Mouse (Mus musculus): ENCODE measurements around the gene Opa3. TPM values are rescaled to one million over a fixed set of nuclear protein-coding genes. Genes with fewer than 3 reads are reported as not detected.
A peak's percentile ranks its signal among the peaks of the same experiment; 100 is the strongest.
"Not testable (repeated sequence)": the region's sequence is repeated elsewhere in the genome, so short reads cannot be mapped to it uniquely, and the experiment has no call there.

Gene Opa3
- polyA plus RNA-seq, 1 experiment from 2014 or later = 41.8 TPM

GRCm38 (mm10) chr7:19271238-19272172 is 43.4 kb downstream of the Opa3 start, which contains the start of gene Vasp:
Gene Vasp, minus strand, starts transcription at chr7:19271817.
- Histone ChIP-seq H3K27ac (replicated peaks) (peak within 1 kb of the TSS; percentile 70), H3K4me2 (replicated peaks) (peak within 1 kb of the TSS; percentile 98), H3K9ac (replicated peaks) (peak within 1 kb of the TSS; percentile 84), H3K9me3 (no peaks in the 10 kb centered on the region), H3K4me3 (peak within 1 kb of the TSS; percentile 81), H3K27me3 (no peaks in the 10 kb centered on the region), H3K36me3 (no peaks in the 10 kb centered on the region), H3K4me1 (peaks cover 29% of the 10 kb centered on the region)
- under 1% methylated on average over 62 of the region's 62 CpGs for WGBS
- peak; percentile 63 for ATAC-seq (ENCODE audit: low FRiP score, low read depth)

DNA sequence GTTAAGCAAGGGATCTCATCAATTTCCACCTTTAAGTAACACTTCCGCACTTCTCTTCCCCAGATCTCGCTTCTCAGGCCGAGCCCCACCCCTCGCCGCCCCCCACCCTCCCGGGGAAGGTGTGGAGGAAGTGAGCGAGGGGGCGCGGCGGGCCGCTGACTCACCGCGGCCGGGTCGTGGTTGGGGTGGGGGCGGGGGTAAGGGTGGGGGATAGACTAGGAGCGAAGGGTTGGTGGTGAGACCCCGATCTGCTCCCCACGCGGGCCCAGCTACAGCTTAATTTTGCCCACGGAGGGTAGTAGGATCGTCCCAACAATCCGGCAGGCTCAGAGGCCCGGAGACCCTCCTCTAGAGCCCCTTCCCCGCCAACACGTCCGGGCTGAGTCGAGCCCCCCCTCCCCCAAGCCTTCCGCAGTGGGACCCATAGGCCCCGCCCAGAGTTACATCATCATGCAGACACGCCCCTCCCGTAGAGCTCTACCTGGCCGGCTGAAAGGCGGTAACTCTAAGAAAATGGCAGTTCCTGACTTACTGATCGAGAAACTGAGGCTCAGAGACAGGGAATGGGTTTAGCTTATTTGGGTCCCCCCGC is 44.1 kb downstream of the Opa3 start:
- Histone ChIP-seq H3K36me3 (no peaks in the 10 kb centered on the region), H3K27me3 (0 out of 2 replicates have a peak, but pooled peaks cover 5% of the 10 kb centered on the region), H3K27ac (replicated peaks) (peak overlapping the region; percentile 70), H3K4me2 (replicated peaks) (peak overlapping the region; percentile 98), H3K4me3 (peak overlapping the region; percentile 81), H3K9ac (replicated peaks) (peak overlapping the region; percentile 84), H3K9me3 (no peaks in the 10 kb centered on the region), H3K4me1 (peaks cover 26% of the 10 kb centered on the region)
- peak; percentile 79 for ATAC-seq (ENCODE audit: low FRiP score, low read depth)
- WGBS = 1% methylated on average over 34 of the region's 36 CpGs

GRCm38 (mm10) chr7:19276253-19276652 is 48.1 kb downstream of the Opa3 start:
- 52% methylated on average over 4 of the region's 4 CpGs for WGBS
- ATAC-seq (ENCODE audit: low FRiP score, low read depth) = no peak
- Histone ChIP-seq H3K27me3 (peaks cover 43% of the 10 kb centered on the region), H3K36me3 (no peaks in the 10 kb centered on the region), H3K9me3 (no peaks in the 10 kb centered on the region), H3K4me3 (no peak overlapping the region), H3K4me2 (replicated peaks) (no peak overlapping the region), H3K9ac (replicated peaks) (no peak overlapping the region), H3K27ac (replicated peaks) (no peak overlapping the region), H3K4me1 (peaks cover 11% of the 10 kb centered on the region; the same call in 1 of the 2 replicates)

GRCm38 (mm10) chr7:19279052-19279451 is 50.9 kb downstream of the Opa3 start:
- Histone ChIP-seq H3K9me3 (no peaks in the 10 kb centered on the region), H3K4me1 (peaks cover 20% of the 10 kb centered on the region), H3K27me3 (peaks cover 47% of the 10 kb centered on the region), H3K4me3 (peak overlapping the region; percentile 33), H3K36me3 (no peaks in the 10 kb centered on the region), H3K4me2 (replicated peaks) (peak overlapping the region; percentile 41), H3K9ac (replicated peaks) (no peak overlapping the region), H3K27ac (replicated peaks) (no peak overlapping the region)
- no peak for ATAC-seq (ENCODE audit: low FRiP score, low read depth)
- WGBS = 3% methylated on average over 34 of the region's 34 CpGs

DNA sequence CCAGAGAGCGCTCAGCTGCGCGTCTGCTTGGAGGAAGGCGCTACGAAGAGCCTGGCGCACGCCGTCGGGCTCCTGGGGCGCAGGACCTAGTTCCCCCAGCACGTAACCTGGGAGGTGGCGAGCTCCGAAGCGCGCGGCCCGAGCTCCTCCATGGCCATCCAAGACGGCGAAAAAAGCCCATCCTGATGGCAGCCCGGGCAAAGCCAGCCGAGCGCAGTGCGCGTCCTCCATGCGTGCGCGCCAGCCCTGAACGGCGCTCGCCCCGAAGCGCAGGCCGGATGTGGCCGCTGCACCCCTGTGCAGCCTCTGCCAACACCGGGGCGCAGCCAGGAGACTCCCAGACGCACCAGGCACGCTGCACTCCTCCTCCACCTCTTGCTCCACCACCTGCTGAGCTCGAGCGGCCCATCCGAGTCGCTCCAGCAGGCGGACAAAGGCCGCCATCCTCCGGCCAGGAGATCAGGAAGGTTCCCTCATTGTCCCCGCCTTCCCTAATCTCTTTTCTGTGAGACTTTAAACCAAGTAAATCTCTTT is 51.5 kb downstream of the Opa3 start, which contains the start of gene Ppm1n:
TSS of gene Ppm1n (minus strand) at position 484 of the 534 bp plus-strand sequence.
- Histone ChIP-seq H3K4me1 (peaks cover 21% of the 10 kb centered on the region), H3K4me3 (peak within 1 kb of the TSS; percentile 33), H3K36me3 (no peaks in the 10 kb centered on the region), H3K27ac (replicated peaks) (no peak within 1 kb of the TSS), H3K9me3 (no peaks in the 10 kb centered on the region), H3K27me3 (peaks cover 47% of the 10 kb centered on the region), H3K9ac (replicated peaks) (no peak within 1 kb of the TSS), H3K4me2 (replicated peaks) (peak within 1 kb of the TSS; percentile 41)
- under 1% methylated on average over 46 of the region's 46 CpGs for WGBS
- no peak for ATAC-seq (ENCODE audit: low FRiP score, low read depth)

DNA sequence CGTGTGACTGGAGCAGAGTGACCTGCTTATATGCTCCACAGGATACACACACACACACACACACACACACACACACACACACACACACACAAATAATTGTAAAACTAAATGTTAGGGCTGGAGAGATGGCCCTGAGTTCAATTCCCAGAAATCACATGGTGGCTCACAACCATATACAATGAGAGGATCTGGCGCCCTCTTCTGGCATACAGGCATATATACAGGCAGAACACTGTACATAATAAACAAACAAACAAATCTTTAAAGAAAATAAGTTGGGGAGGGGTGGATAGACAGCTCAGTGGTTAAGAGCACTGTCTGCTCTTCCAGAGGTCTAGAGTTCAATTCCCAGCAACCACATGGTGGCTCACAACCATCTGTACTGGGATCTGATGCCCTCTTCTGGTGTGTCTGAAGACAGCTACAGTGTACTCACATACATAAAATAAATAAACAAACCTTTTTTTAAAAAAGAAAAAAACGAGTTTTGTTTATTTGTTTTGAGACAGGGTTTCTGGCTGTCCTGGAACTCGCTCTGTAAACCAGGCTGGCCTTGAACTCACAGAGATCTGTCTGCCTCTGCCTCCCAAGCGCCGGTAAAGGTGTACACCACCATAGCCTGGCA is 53.7 kb downstream of the Opa3 start:
- not testable (repeated sequence) for ATAC-seq (ENCODE audit: low FRiP score, low read depth); H3K9ac ChIP-seq (replicated peaks); H3K36me3 ChIP-seq; H3K27ac ChIP-seq (replicated peaks); H3K9me3 ChIP-seq
- H3K4me1 ChIP-seq = peaks cover 26% of the 10 kb centered on the region
- peaks cover 47% of the 10 kb centered on the region for H3K27me3 ChIP-seq
- WGBS = 40% methylated on average over 6 of the region's 6 CpGs
- peak overlapping the region; percentile 76 for H3K4me2 ChIP-seq (replicated peaks)
- H3K4me3 ChIP-seq = peak overlapping the region; percentile 90

DNA sequence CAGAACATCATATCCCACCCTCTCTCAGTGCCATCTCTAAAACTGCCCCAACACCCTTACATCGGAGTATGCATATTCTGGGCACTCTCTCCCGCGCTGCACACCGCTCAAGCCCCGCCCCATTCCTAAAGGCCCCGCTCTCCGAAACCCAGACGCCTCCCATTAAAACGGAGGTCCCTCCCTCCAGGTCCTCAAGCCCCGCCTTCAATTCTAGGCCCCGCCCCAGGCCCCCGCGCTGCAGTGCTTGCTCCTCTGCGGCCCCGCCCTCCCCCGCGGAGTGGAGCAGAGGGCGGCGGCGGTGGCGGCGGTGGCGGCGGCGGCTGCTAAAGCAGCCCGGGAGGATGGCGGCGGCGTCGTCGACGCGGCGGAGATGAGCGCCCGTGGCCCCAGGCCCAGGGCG is 54.3 kb downstream of the Opa3 start, which contains the start of gene Rtn2:
TSS of gene Rtn2 (plus strand) at position 240 of the 400 bp plus-strand sequence.
- peak within 1 kb of the TSS; percentile 76 for H3K4me2 ChIP-seq (replicated peaks)
- peaks cover 14% of the 10 kb centered on the region for H3K36me3 ChIP-seq
- peak within 1 kb of the TSS; percentile 90 for H3K4me3 ChIP-seq
- H3K27me3 ChIP-seq = peaks cover 41% of the 10 kb centered on the region
- H3K4me1 ChIP-seq = peaks cover 26% of the 10 kb centered on the region
- peak; percentile 86 for ATAC-seq (ENCODE audit: low FRiP score, low read depth)
- peak within 1 kb of the TSS; percentile 89 for H3K27ac ChIP-seq (replicated peaks)
- under 1% methylated on average over 37 of the region's 37 CpGs for WGBS
- H3K9me3 ChIP-seq = no peaks in the 10 kb centered on the region
- peak within 1 kb of the TSS; percentile 97 for H3K9ac ChIP-seq (replicated peaks)

- Histone ChIP-seq H3K27me3 (peaks cover 37% of the 10 kb centered on the region), H3K4me3 (peak overlapping the region; percentile 90)
- peak; percentile 82 for ATAC-seq (ENCODE audit: low FRiP score, low read depth)
Observed at GRCm38 (mm10) chr7:19282791-19283405, 54.8 kb downstream of the Opa3 start.

GRCm38 (mm10) chr7:19283406-19283804 is 55.3 kb downstream of the Opa3 start:
- Histone ChIP-seq H3K4me2 (replicated peaks) (peak overlapping the region; percentile 76), H3K27ac (replicated peaks) (peak overlapping the region; percentile 0; the same call in 1 of the 2 replicates), H3K36me3 (peaks cover 23% of the 10 kb centered on the region), H3K27me3 (peaks cover 32% of the 10 kb centered on the region), H3K4me3 (peak overlapping the region; percentile 90), H3K9me3 (no peaks in the 10 kb centered on the region), H3K4me1 (peaks cover 26% of the 10 kb centered on the region), H3K9ac (replicated peaks) (peak overlapping the region; percentile 97)
- 30% methylated on average over 14 of the region's 14 CpGs for WGBS
- no peak for ATAC-seq (ENCODE audit: low FRiP score, low read depth)

More at GRCm38 (mm10) chr7:19282791-19283405, 54.8 kb downstream of the Opa3 start:
- H3K36me3 ChIP-seq = peaks cover 19% of the 10 kb centered on the region
- no peaks in the 10 kb centered on the region for H3K9me3 ChIP-seq
- peak overlapping the region; percentile 89 for H3K27ac ChIP-seq (replicated peaks)
- H3K9ac ChIP-seq (replicated peaks) = peak overlapping the region; percentile 97
- 1% methylated on average over 35 of the region's 35 CpGs for WGBS
- H3K4me2 ChIP-seq (replicated peaks) = peak overlapping the region; percentile 76
- peaks cover 26% of the 10 kb centered on the region for H3K4me1 ChIP-seq

DNA sequence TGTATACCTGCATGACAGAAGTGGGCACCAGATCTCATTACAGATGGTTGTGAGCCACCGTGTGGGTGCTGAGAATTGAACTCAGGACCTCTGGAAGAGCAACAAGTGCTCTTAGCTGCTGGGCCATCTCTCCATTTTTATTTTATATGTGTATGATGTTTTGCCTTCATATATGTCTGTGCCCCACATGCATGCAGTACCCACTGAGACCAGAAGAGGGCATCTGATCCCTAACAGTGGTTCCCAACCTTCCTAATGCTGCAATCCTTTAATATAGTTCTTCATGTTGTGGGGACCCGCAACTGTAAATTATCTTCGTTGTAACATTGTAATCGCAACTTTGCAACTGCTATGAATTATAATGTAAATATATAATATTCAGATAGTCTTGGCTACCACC is 56.6 kb downstream of the Opa3 start:
- Histone ChIP-seq H3K4me2 (replicated peaks) (no peak overlapping the region), H3K9ac (replicated peaks) (no peak overlapping the region), H3K27ac (replicated peaks) (no peak overlapping the region), H3K4me1 (peaks cover 18% of the 10 kb centered on the region), H3K36me3 (peaks cover 33% of the 10 kb centered on the region), H3K4me3 (no peak overlapping the region), H3K27me3 (peaks cover 19% of the 10 kb centered on the region), H3K9me3 (no peaks in the 10 kb centered on the region)
- WGBS = 35% methylated on average over 4 of the region's 4 CpGs
- ATAC-seq (ENCODE audit: low FRiP score, low read depth) = no peak
